Mouse (Mus musculus) forebrain, embryonic 16.5 days (tissue): ENCODE data around the gene Slamf8. TPM values are rescaled to one million over a fixed set of nuclear protein-coding genes. Genes with fewer than 3 reads are reported as not detected.

Experiments
- ATAC-seq: fragments of 200-750 bp; cut with Nextera tagmentation; 2 replicates; pipeline ENCODE4 v1.8.0; 2017; ENCODE audit warnings: mild to moderate bottlenecking, moderate library complexity
- H3K27ac ChIP-seq: fragments of 300-500 bp; sonication (generic); 2 replicates; pipeline ENCODE4 v1.5.1; 2014; ENCODE audit warnings: low read length, control low read depth
- H3K27me3 ChIP-seq: fragments of 300-500 bp; sonication (generic); replicated peaks from 2 replicates; pipeline ENCODE4 v1.6.1; 2014; ENCODE audit warnings: low read length; ENCODE audit not compliant: control insufficient read depth, insufficient read depth
- H3K36me3 ChIP-seq: fragments of 300-500 bp; sonication (generic); 2 replicates; pipeline ENCODE4 v1.6.1; 2014; ENCODE audit not compliant: control insufficient read depth, insufficient read depth
- H3K4me1 ChIP-seq: fragments of 300-500 bp; sonication (generic); replicated peaks from 2 replicates; pipeline ENCODE4 v1.6.1; 2014; ENCODE audit warnings: low read length; ENCODE audit not compliant: control insufficient read depth, insufficient read depth
- H3K4me2 ChIP-seq: fragments of 300-500 bp; sonication (generic); 2 replicates; pipeline ENCODE4 v1.6.1; 2014; ENCODE audit warnings: mild to moderate bottlenecking, low read length, control low read depth
- H3K4me3 ChIP-seq: fragments of 300-500 bp; sonication (generic); replicated peaks from 2 replicates; pipeline ENCODE4 v1.5.1; 2014; ENCODE audit warnings: mild to moderate bottlenecking, low read length, control low read depth
- H3K9ac ChIP-seq: fragments of 300-500 bp; sonication (generic); replicated peaks from 2 replicates; pipeline ENCODE4 v1.6.1; 2014; ENCODE audit warnings: low read depth, low read length, control low read depth
- H3K9me3 ChIP-seq: fragments of 300-500 bp; sonication (generic); 2 replicates; pipeline ENCODE4 v1.6.1; 2016; ENCODE audit warnings: low read length; ENCODE audit not compliant: control insufficient read depth
- WGBS: fragments of 180-500 bp; shearing (Covaris S2); extraction: QIAGEN DNeasy Blood & Tissue Kit; methylation state at CpG from one replicate; pipeline ENCODE4 v1.1.7; 2014; 5-methylcytosine and 5-hydroxymethylcytosine counted together
- polyA plus RNA-seq: library from polyadenylated mRNA; unstranded; fragments of >200 nt; fragmentation: Nextera tagmentation; extraction: Ambion mirVana; gene quantifications from 2 replicates; pipeline ENCODE4 v1.2.1, GENCODE M21; 2015

Slamf8 gene
- polyA plus RNA-seq, 1 experiment from 2014 or later, result not detected

DNA sequence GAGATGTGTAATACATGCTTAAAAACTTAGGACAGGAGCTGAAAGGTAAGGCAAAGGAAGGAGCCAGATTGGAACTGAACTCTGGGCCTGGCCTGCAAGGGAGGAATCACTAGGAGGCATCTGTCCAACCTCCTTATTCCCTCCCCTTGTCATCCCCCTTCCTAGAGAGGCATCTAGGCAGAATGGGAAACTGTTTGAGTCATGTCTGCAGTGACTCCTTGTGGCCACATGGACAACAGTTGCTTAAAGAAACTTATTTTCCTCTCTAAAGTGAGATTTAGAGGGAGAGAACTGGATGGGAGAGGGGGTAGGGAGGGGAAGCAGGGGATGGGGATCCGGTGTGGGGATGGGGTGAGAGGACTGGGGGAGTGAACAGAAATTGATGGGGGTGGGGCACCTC is 22.4 kb upstream of the Slamf8 start:
- Histone ChIP-seq H3K36me3 (no peaks in the 10 kb centered on the region), H3K4me2 (no peak overlapping the region), H3K4me1 (peaks cover 11% of the 10 kb centered on the region), H3K27ac (no peak overlapping the region), H3K9me3 (no peaks in the 10 kb centered on the region), H3K4me3 (no peak overlapping the region), H3K27me3 (no peaks in the 10 kb centered on the region), H3K9ac (no peak overlapping the region)
- WGBS, result 78% methylated on average over 1 of the region's 1 CpGs
- no peak for ATAC-seq

DNA sequence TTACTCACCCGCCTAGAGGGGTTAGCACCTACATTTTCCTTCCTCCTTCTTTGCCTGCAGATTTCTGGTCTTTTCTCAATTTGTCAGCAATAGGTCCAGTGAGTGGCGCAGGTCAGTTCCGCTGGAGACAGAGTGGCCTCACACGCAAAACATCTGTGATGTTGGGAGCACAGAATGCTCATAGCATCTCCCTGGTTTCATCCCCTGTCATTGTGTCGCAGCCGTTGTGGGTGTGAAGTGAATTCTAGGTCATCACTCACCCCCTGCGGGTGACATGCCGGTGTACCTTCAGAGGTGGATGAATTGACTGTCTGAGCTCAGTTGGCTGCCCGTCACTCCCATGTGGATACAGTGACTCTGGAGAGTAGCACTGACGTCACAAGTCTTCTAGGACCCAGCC is 20.9 kb upstream of the Slamf8 start:
- no peak overlapping the region for H3K4me3 ChIP-seq
- no peak overlapping the region for H3K27ac ChIP-seq
- H3K27me3 ChIP-seq, result no peaks in the 10 kb centered on the region
- H3K4me2 ChIP-seq, result no peak overlapping the region
- 87% methylated on average over 10 of the region's 10 CpGs for WGBS
- H3K9me3 ChIP-seq, result no peaks in the 10 kb centered on the region
- ATAC-seq, result no peak
- no peaks in the 10 kb centered on the region for H3K4me1 ChIP-seq
- no peak overlapping the region for H3K9ac ChIP-seq
- no peaks in the 10 kb centered on the region for H3K36me3 ChIP-seq

DNA sequence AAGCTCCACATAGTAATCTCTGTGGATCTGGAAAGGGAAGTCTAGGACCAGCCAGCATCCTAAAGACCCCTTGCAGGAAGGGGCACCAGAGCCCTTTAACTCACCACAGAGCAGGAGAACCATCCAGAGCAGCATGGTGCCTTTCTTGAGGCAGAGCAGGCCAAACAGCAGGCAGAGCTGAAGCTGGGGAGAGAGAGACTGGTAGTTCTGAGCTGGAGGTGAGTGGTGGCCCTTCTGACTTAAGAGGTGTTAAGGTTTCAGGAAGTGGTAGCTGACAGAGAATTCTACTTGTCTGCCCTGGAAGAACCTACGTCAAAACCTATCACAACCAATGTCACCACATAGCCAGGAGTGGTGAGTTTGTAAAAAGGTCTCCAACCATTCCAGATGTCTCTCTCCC is 12.0 kb upstream of the Slamf8 start, which contains the start of gene Fcrl6:
Gene Fcrl6 (minus strand): TSS at position 226 of the 400 bp plus-strand sequence.
- no peaks in the 10 kb centered on the region for H3K27me3 ChIP-seq
- 72% methylated on average over 1 of the region's 1 CpGs for WGBS

DNA sequence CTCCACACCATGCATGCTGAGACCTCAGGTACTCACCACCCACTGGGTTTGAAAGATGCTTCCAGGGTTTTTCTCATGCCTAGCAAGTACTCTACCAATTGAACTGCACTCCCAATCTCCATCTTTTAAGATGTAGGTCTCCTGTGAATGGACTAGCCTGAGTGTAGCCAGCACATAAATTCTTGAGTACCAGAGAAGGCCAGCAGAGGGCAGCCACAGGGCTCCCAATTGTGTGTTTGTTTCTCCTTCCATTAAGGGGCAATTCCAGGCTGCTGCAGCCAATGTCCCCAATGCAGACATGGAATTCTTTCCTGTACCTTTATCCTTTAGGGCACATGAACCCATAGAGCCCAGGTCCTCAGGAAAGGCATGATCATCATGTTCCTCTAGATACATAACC is 4.1 kb upstream of the Slamf8 start:
- Histone ChIP-seq H3K27me3 (no peaks in the 10 kb centered on the region), H3K4me3 (no peak overlapping the region), H3K9ac (no peak overlapping the region), H3K27ac (no peak overlapping the region), H3K4me1 (no peaks in the 10 kb centered on the region), H3K9me3 (no peaks in the 10 kb centered on the region), H3K36me3 (no peaks in the 10 kb centered on the region), H3K4me2 (no peak overlapping the region)
- no peak for ATAC-seq

More for the DNA sequence above, 12.0 kb upstream of the Slamf8 start, which contains the start of gene Fcrl6:
- Histone ChIP-seq H3K36me3 (no peaks in the 10 kb centered on the region), H3K9me3 (no peaks in the 10 kb centered on the region), H3K27ac (no peak within 1 kb of the TSS), H3K4me2 (no peak within 1 kb of the TSS), H3K4me1 (no peaks in the 10 kb centered on the region), H3K9ac (no peak within 1 kb of the TSS), H3K4me3 (no peak within 1 kb of the TSS)
- ATAC-seq, result no peak

DNA sequence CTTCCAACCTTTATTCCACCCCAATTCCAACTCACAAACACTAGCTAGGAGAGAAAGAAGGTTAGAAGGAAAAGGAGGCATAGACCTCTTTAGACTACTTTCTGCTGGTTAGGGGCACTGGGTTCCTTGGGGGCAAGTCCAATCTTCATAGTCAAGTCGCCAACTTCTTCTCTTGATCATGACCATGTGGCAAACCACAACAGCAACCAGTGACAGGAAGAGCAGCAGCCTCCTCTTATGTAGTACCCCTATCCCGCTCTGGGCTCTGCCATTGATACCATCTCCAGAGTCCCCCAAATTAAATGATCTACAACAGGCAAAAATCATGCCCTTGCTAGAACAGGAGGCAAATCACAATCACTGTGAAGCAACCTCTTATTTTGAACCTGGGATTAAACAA is 3.6 kb upstream of the Slamf8 start:
- WGBS, result 82% methylated on average over 2 of the region's 2 CpGs
- ATAC-seq, result no peak

DNA sequence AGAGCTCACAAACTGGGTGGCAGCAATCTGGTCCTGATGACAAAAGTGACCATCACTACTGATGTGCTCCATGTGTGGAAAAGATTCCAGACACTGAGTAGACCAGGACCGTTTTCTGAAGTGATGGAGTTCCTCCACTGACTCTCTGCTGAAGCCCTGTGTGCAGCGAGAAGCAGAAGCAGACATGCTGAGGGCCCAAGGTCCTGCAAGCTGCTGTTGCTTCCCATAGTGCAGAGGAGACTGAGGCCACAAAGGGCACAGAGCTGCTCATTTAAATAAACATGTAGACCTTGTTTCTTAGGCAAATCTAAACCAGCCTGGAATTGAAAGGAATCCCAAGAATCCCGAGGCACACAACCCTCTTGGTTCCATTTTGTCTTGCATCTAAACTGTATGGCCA is 3.0 kb upstream of the Slamf8 start:
- no peak for ATAC-seq
- no peak overlapping the region for H3K4me2 ChIP-seq

More for the DNA sequence above, 3.6 kb upstream of the Slamf8 start:
- Histone ChIP-seq H3K9ac (no peak overlapping the region), H3K27ac (no peak overlapping the region), H3K27me3 (no peaks in the 10 kb centered on the region), H3K4me1 (no peaks in the 10 kb centered on the region), H3K9me3 (no peaks in the 10 kb centered on the region), H3K4me3 (no peak overlapping the region), H3K36me3 (no peaks in the 10 kb centered on the region), H3K4me2 (no peak overlapping the region)

DNA sequence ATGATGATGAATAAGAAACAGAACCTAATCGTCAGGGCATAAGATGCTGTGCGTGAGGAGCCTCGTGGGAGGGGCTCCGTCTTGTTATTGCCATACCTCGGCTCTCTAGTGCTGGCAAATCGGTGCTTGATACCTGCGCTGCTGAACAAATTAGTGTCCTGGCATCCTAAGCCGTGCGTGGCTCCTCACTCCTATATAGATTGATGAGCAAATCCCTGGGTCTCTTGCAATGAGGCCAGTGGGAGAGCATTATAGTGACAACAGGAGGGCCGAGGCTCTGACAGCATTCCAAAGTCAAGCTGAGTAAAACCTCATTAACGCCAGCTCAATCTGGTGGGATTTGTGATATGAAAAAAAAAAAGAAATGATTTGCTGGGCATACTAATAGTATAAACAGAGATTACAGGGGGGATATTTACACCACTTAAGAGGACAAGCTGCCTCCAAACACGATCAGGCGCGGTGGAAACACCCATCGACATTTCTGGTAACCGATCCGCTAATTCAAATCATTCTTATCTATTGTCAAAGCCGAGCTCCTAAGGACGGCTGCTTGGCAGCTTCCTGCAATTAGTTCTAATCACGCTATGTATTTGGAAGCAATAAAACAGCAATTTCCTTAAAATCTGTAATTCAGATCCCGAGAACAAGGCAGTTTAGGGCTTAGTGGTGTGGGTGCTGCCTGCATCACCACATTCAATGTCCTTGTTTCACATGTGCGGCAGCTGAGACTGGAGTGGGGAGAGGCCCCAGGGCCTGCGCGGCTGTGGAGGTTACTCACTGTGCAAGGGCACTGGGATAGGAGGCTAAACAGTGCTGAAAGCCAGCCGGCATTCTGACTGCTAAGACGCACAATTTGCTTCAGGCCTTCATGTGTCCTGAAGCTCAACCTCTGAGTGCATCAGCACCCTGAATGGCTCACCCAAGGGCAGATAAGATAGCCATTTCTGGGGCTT is 4.5 kb downstream of the Slamf8 start:
- no peaks in the 10 kb centered on the region for H3K36me3 ChIP-seq
- peak overlapping the region; percentile 19 for H3K27ac ChIP-seq
- 6% methylated on average over 26 of the region's 26 CpGs for WGBS
- peaks cover 13% of the 10 kb centered on the region for H3K4me1 ChIP-seq
- peak; percentile 90 for ATAC-seq
- H3K4me2 ChIP-seq, result peak overlapping the region; percentile 33
- H3K4me3 ChIP-seq, result 0 out of 2 replicates have a peak overlapping the region, but pooled peaks have one; percentile 10
- 0 out of 2 replicates have a peak, but pooled peaks cover 6% of the 10 kb centered on the region for H3K27me3 ChIP-seq
- H3K9ac ChIP-seq, result peak overlapping the region; percentile 24; the same call in 1 of the 2 replicates
- H3K9me3 ChIP-seq, result no peaks in the 10 kb centered on the region

More for the DNA sequence above, 3.0 kb upstream of the Slamf8 start:
- Histone ChIP-seq H3K9me3 (no peaks in the 10 kb centered on the region), H3K36me3 (no peaks in the 10 kb centered on the region), H3K4me1 (no peaks in the 10 kb centered on the region), H3K4me3 (no peak overlapping the region), H3K27me3 (no peaks in the 10 kb centered on the region), H3K9ac (no peak overlapping the region), H3K27ac (no peak overlapping the region)
- 77% methylated on average over 3 of the region's 3 CpGs for WGBS

DNA sequence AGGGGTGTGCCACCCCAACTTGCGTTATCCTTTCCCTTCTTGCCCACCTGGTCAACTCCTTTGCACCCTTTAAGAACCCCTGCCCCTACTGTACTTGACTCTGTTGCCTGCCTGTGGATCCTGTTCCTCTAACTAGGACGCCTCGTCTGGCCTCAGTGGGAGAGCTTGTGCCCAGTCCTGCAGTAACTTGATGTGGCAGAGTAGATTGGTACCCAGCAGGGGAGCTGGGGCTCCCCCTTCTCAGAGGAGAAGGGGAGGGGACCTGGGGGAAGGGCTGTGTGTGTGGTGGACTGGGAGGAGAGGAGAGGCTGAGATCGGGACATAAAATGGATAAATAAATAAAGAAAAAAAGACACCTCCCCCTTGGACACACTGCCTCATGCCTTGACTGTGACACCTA is 5.3 kb downstream of the Slamf8 start:
- Histone ChIP-seq H3K4me1 (peaks cover 13% of the 10 kb centered on the region), H3K27me3 (0 out of 2 replicates have a peak, but pooled peaks cover 6% of the 10 kb centered on the region), H3K36me3 (no peaks in the 10 kb centered on the region), H3K4me2 (no peak overlapping the region), H3K9ac (no peak overlapping the region), H3K9me3 (no peaks in the 10 kb centered on the region), H3K4me3 (no peak overlapping the region), H3K27ac (no peak overlapping the region)
- ATAC-seq, result peak; percentile 16; the same call in 1 of the 2 replicates
- WGBS, result 36% methylated on average over 4 of the region's 4 CpGs

DNA sequence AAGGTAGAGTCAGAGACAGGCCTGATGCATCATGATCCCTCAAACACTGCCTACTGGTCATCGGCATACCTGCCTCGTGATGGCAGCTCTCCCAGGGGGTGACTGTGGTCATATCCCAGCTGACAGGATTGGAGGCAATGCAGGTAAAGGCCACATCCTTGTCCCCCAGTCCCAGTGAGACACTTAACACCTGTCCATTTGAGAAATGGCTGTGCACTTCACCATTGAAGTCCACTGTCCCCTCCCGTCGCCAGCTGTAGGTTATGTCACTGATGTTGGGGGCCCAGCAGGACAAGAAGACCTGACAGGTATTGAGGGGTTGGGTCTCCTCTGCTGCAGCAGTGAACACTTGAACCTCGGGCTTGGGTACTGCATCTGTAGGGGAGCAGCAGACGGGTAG is 6.1 kb downstream of the Slamf8 start:
- ATAC-seq, result no peak
- H3K9ac ChIP-seq, result no peak overlapping the region
- no peak overlapping the region for H3K4me3 ChIP-seq
- H3K4me1 ChIP-seq, result peaks cover 13% of the 10 kb centered on the region
- no peak overlapping the region for H3K27ac ChIP-seq
- H3K4me2 ChIP-seq, result no peak overlapping the region
- H3K27me3 ChIP-seq, result 0 out of 2 replicates have a peak, but pooled peaks cover 6% of the 10 kb centered on the region
- no peaks in the 10 kb centered on the region for H3K36me3 ChIP-seq
- 83% methylated on average over 6 of the region's 6 CpGs for WGBS
- H3K9me3 ChIP-seq, result no peaks in the 10 kb centered on the region
